Mouse (Mus musculus): Measurements from ENCODE around the gene Myo19. TPM values are rescaled to one million over a fixed set of nuclear protein-coding genes. Genes with fewer than 3 reads are reported as not detected.
A peak's percentile ranks its signal among the peaks of the same experiment; 100 is the strongest.

Myo19 gene
- polyA plus RNA-seq, 1 experiment, result 14.7 TPM

GRCm38 (mm10) chr11:84885238-84885637 lies 5.3 kb downstream of the Myo19 start:
- no peak for DNase-seq (ENCODE audit: extremely low spot score in 1 of 2, low spot score in 1 of 2)

- no peak for DNase-seq (ENCODE audit: extremely low spot score in 1 of 2, low spot score in 1 of 2)
Measured at GRCm38 (mm10) chr11:84886236-84886635, 6.3 kb downstream of the Myo19 start.

DNA sequence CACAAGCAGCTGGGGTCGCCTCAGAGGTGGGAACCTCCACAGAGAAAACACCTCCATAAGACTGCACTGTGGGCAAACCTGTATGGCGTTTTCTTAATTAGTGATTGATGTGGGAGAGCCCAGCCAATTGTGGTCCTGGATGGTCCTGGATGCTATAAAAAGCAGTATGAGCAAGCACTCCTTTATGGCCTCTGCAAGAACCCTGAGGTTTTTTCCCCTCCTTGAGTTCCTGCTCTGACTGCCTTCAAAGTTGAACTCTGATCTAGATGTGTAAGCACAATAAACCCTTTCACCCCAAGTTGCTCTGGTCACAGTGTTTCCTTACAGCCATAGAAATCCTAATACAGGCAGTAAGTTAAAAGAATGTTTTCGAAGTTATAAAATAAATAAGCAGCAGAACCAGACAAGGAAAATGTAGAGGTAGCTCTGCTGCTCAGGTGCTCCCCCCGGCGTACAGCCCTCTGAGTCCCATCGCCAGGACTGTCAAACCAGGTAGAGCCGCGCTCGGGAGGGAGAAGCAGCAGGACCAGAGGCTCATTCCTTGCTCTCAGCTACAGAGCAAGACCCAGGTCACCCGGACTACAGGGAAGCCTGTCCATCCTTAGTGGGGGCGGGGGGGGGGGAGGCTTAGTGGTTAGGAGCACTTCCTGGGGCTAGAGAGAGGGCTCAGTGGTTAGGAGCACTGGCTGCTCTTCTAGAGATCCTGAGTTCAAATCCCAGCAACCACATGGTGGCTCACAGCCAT lies 7.0 kb downstream of the Myo19 start:
- DNase-seq (ENCODE audit: extremely low spot score in 1 of 2, low spot score in 1 of 2), result no peak

GRCm38 (mm10) chr11:84888025-84888424 lies 8.1 kb downstream of the Myo19 start:
- DNase-seq (ENCODE audit: extremely low spot score in 1 of 2, low spot score in 1 of 2), result no peak

DNA sequence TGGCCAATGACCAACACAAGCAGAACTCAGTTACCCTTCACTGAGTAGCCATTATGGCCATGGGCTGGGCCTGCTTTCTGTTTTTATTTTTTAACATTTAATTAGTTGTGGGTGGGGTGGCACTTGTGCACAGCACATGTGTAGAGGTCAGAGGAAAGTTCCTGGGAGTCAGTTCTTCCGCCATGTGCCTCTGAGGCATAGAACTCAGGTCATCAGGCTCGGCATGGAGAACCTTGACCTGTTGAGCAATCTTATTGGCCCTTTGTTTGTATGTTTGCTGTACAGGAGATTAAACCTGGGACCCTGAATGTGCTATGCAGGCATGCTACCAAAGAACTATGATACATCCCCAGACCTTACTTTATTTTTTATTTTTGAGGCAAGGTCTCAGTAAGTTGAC lies 9.5 kb downstream of the Myo19 start:
- DNase-seq (ENCODE audit: extremely low spot score in 1 of 2, low spot score in 1 of 2), result no peak

- no peak for DNase-seq (ENCODE audit: extremely low spot score in 1 of 2, low spot score in 1 of 2)
Measured at GRCm38 (mm10) chr11:84891705-84892104, 11.8 kb downstream of the Myo19 start.

- DNase-seq (ENCODE audit: extremely low spot score in 1 of 2, low spot score in 1 of 2), result no peak
Measured at GRCm38 (mm10) chr11:84893113-84893512, 13.2 kb downstream of the Myo19 start.

GRCm38 (mm10) chr11:84904597-84905144 lies 24.7 kb downstream of the Myo19 start:
- peak; percentile 50 to 72 for DNase-seq (ENCODE audit: extremely low spot score in 1 of 2, low spot score in 1 of 2)

GRCm38 (mm10) chr11:84907081-84907480 lies 27.1 kb downstream of the Myo19 start:
- no peak for DNase-seq (ENCODE audit: extremely low spot score in 1 of 2, low spot score in 1 of 2)

DNA sequence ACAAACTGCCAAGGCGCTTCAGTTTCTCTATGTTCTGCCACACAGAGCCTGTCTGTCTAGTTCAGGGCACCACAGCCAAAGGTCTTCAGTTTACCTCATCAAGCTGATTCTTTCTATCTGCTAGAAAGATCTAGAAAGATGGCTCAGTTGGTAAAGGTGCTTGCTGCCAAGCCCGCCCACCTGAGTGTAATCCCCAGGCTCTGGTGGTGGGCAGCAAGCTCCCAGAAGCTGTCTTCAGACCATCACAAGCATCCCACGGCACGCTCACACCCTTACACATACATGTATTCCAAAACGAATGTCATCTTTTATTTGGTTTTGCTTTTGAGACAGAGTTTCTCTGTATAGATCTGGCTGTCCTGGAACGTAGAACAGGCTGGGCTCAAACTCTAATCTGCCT lies 28.5 kb downstream of the Myo19 start:
- peak in 1 of 2 experiments; percentile 43 for DNase-seq (ENCODE audit: extremely low spot score in 1 of 2, low spot score in 1 of 2)

- DNase-seq (ENCODE audit: extremely low spot score in 1 of 2, low spot score in 1 of 2), result no peak
Measured at GRCm38 (mm10) chr11:84910411-84910810, 30.5 kb downstream of the Myo19 start.

DNA sequence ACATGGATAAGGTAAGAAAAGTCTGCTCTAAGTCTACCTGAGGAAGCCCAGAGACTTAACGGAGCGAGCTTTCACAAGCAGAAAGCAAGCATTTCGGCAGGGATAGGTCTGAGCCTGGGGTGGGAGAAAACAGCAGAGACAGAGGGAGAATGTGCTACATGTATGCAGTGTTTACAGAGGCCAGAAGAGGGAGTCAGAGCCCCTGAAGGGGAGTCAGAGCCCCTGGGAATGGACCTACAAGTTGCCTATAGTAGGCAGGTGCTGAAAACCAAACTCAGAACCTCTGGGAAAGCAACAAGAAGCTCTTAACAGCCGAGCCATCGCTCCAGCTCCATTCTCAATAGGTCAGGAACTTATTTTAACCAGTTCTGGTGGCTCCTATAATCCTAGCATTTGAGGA lies 34.7 kb downstream of the Myo19 start:
- DNase-seq (ENCODE audit: extremely low spot score in 1 of 2, low spot score in 1 of 2), result no peak

DNA sequence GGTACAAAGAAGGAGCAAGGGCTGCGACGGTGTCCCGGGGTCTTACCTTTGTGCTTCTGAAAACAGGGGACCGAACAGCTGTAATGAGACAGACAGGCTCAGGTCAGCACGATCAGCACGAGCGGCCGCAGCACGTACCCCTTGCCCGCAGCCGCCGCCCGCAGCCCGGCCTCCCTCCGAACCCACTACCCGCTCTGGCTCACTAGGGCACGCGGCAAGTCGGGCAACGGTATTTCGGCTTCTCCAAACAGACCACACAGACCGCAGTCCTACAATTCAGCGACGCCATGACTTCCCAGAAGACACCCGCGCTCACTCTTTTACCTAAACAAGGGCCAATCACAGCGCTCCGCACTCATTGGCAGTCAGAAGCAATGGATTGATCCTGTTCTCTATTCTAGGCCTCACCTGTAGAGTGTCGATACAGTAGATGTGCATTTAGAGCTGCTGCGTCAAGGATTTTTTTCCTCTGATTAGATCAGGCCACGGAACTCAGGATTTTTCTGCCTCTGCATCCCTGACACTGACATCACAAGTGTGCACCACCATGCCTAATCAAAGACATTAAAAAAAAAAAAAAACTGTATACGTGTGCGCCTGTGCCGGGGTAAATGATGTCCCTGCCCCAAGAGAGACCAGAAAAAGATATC lies 36.2 kb downstream of the Myo19 start, which contains the start of gene Znhit3:
Gene Znhit3 (minus strand): TSS at position 314 of the 650 bp plus-strand sequence.
- peak; percentile 89 to 96 for DNase-seq (ENCODE audit: extremely low spot score in 1 of 2, low spot score in 1 of 2)

DNA sequence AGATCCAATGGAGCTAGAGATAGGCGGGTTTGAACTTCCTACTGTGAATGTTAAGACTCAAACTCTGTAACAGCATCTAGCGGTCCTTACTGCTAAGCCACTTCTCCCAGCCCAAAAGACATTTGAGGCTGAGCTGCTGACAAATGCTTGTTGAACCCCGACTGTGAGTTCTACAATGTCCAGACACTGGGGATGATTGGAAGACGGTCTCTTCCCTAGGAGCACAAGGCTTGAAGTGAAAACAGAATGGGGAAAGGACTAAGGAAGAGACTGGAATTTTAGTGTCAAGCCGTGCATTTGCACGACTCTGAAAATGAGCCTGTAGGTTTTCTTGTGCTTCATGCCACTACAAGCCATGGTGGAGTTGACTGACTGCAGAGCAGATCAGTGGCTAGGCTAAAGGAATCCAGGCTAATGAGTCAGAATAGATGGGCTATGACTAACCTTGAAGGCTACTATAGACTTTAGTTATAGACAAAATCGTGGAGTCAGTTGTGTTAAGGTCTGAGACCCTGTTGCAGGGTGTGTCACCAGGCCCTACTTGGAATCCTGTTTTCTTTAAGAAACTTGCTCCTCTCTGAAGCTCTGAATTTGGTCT lies 36.9 kb downstream of the Myo19 start:
- DNase-seq (ENCODE audit: extremely low spot score in 1 of 2, low spot score in 1 of 2), result no peak

- peak; percentile 53 to 94 for DNase-seq (ENCODE audit: extremely low spot score in 1 of 2, low spot score in 1 of 2)
Measured at GRCm38 (mm10) chr11:84918425-84918824, 38.5 kb downstream of the Myo19 start.

DNA sequence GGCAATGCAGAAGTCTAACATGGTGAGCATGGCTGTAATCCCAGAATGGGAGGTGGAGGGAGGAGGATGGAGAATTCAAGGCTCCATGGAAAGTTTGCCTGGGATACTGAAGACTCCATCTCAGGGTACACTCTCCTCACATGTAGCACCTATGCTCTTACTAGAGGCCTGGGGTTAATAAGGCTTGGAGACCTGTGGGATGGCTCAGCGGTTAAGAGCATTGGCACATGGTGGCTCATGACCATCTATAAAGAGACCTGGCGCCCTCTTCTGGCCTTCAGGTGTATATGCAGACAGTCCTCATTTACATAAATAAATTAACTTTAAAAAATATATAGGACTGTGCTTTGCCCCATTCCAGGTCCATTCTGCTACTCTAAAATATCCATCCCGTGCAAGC lies 39.3 kb downstream of the Myo19 start:
- DNase-seq (ENCODE audit: extremely low spot score in 1 of 2, low spot score in 1 of 2), result peak in 1 of 2 experiments; percentile 48

- no peak for DNase-seq (ENCODE audit: extremely low spot score in 1 of 2, low spot score in 1 of 2)
Measured at GRCm38 (mm10) chr11:84919951-84920350, 40.0 kb downstream of the Myo19 start.

DNA sequence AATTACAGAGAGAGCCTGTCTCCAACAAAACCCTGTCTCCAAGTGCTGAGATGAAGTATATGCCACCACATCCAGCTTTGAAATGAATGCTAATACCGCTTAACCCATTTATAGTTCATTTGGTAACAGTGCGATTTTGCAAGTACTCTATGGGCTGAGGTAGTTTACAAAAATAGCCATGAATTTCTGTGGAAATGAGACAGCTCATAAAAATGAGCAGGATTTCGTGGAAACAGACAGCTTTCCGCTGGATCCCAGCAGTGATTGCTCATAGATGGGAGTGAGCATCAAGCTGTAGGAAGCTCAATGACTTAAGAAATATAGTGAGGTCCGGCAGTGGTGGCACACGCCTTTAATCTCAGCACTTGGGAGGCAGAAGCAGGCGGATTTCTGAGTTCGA lies 41.0 kb downstream of the Myo19 start:
- peak in 1 of 2 experiments; percentile 40 for DNase-seq (ENCODE audit: extremely low spot score in 1 of 2, low spot score in 1 of 2)

DNA sequence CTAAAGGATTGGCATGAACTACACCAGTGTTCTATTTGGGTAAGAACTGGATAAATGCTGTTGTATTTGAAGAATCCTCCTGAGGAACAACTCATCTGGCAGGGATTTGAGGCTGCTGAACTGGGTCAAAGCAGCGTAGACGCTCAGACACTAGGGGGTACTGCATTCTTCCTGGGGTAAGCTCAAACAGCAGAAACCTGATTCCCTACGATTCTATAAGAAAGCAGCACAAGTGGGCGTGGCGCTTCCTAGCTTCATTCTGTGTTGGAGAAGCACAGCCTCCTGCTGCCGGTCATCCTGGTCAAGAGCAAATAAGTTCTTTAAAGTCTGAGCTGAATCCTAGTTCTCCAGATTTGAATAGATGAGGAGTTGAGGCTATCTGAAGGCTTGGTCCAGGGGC lies 52.3 kb downstream of the Myo19 start:
- no peak for DNase-seq (ENCODE audit: extremely low spot score in 1 of 2, low spot score in 1 of 2)

DNA sequence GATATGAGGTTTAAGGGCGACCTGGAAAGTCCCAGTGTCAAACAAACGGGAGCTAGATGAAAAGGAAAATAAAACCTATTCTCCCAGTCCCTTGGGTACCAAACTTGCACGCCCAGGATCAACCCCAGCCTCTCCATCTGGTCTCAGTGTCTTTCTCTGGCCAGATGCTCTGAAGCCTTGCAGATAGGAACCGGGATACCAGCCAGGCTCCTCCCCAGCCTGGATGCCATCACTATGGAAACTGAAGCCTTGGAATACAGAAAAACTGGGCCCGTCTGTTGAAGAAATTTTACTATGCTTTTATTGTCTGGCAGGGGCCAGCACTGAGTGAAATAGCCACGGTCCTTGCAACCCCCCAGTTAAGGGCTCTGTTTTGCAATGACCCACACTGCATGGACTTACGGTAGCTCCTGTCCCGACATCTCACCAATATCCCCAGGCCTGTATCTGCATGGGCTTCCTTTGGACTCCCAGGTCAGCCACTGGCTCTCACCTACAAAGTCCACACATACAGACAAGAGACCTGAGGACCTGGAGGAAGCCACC lies 59.6 kb downstream of the Myo19 start:
- peak; percentile 53 to 75 for DNase-seq (ENCODE audit: extremely low spot score in 1 of 2, low spot score in 1 of 2)

GRCm38 (mm10) chr11:84940140-84940539 lies 60.2 kb downstream of the Myo19 start:
- no peak for DNase-seq (ENCODE audit: extremely low spot score in 1 of 2, low spot score in 1 of 2)
